Mouse (Mus musculus): ENCODE measurements around the gene Sspo. TPM values are rescaled to one million over a fixed set of nuclear protein-coding genes. Genes with fewer than 3 reads are reported as not detected.

The Sspo gene
- polyA plus RNA-seq, 1 experiment from 2014 or later, result 0.40 TPM

DNA sequence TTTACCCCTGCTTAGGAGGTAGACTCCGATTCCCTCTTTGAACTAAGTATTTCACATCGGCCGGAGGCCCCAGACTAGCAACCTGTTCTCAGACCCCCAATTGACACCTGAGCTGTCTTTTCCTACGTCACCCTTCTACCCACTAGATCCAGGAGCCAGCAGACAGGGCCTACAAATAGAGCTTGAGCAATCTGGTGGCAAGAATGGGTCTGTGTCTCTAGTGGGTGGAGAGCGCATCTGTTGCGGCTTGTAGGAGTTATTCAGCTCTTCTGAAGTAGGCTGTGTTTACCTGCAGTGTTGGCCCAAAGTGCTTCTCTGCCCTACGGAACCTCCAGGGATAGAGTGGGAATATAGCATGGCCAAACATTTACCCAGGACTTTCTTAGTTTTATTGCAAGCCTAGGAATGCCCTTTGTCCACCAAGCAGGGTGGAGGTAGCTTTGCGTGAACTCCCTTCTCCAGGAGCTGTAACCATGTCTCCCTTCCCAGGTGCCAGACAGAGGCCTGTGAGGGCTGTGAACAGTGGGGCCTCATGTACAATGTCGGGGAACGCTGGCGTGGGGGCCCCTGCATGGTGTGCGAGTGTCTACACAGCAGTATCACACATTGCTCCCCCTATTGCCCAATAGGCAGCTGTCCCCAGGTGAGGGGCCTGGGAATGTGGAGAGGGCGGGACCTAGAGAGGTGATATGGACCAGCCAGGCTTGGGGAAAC is 17.1 kb downstream of the Sspo start:
- no peaks in the 10 kb centered on the region for H3K9me3 ChIP-seq
- H3K27me3 ChIP-seq, result no peaks in the 10 kb centered on the region
- H3K27ac ChIP-seq, result no peak overlapping the region
- H3K4me3 ChIP-seq (replicated peaks), result no peak overlapping the region
- 90% methylated on average over 13 of the region's 13 CpGs for WGBS
- ATAC-seq (ENCODE audit: low FRiP score), result no peak
- H3K9ac ChIP-seq, result no peak overlapping the region
- H3K4me1 ChIP-seq, result 0 out of 2 replicates have a peak, but pooled peaks cover 6% of the 10 kb centered on the region
- no peak overlapping the region for H3K4me2 ChIP-seq
- no peaks in the 10 kb centered on the region for H3K36me3 ChIP-seq (replicated peaks)

DNA sequence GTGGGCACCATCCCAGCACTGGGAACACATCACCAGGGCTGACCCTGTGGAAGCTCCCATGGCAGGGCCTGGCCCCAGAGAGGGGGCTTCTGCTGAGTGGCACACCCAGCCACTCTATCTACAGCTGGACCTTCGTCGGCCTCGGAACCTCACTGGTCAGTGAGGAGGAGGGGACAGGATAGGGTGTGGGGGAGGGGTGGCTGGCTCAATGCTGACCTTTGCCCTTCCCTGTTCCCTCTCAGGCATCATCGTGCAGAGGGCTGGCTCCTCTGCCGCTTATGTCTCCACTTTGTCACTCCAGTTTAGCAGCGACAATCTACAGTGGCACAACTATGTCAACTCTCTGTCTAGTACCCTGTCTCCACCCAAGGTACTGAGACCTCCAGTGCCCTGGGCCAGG is 18.7 kb downstream of the Sspo start:
- H3K36me3 ChIP-seq (replicated peaks), result no peaks in the 10 kb centered on the region
- no peak overlapping the region for H3K4me3 ChIP-seq (replicated peaks)
- no peaks in the 10 kb centered on the region for H3K27me3 ChIP-seq
- H3K9ac ChIP-seq, result no peak overlapping the region
- no peak for ATAC-seq (ENCODE audit: low FRiP score)
- 39% methylated on average over 6 of the region's 6 CpGs for WGBS
- no peak overlapping the region for H3K4me2 ChIP-seq
- no peaks in the 10 kb centered on the region for H3K9me3 ChIP-seq
- H3K27ac ChIP-seq, result no peak overlapping the region
- H3K4me1 ChIP-seq, result 0 out of 2 replicates have a peak, but pooled peaks cover 6% of the 10 kb centered on the region

DNA sequence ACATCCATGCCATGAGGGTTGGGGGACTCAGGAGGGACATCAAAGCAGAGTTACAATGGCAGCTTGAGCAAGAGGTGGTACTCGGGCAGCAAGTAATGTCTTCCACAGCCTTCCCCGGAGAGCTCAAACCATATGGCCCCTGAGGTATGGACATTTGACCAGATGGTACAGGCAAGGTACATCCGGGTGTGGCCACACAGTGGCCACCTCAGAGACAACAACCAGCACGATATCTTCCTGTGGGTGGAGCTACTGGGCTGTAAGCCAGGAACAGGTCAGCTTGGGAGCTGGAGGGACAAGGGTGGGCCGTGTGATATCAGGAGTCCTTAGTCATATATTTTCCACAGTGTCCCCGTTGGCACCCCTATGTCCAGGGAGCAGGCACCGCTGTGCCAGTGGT is 19.5 kb downstream of the Sspo start:
- no peaks in the 10 kb centered on the region for H3K27me3 ChIP-seq
- H3K27ac ChIP-seq, result no peak overlapping the region
- no peaks in the 10 kb centered on the region for H3K9me3 ChIP-seq
- ATAC-seq (ENCODE audit: low FRiP score), result no peak
- no peaks in the 10 kb centered on the region for H3K36me3 ChIP-seq (replicated peaks)
- H3K4me3 ChIP-seq (replicated peaks), result no peak overlapping the region
- WGBS, result 86% methylated on average over 7 of the region's 7 CpGs
- 0 out of 2 replicates have a peak, but pooled peaks cover 6% of the 10 kb centered on the region for H3K4me1 ChIP-seq
- H3K9ac ChIP-seq, result no peak overlapping the region
- no peak overlapping the region for H3K4me2 ChIP-seq

GRCm38 (mm10) chr6:48470739-48471138 is 22.7 kb downstream of the Sspo start:
- Histone ChIP-seq H3K9me3 (no peaks in the 10 kb centered on the region), H3K27me3 (no peaks in the 10 kb centered on the region), H3K4me2 (no peak overlapping the region), H3K4me3 (replicated peaks) (no peak overlapping the region), H3K36me3 (replicated peaks) (no peaks in the 10 kb centered on the region), H3K27ac (no peak overlapping the region), H3K9ac (no peak overlapping the region), H3K4me1 (0 out of 2 replicates have a peak, but pooled peaks cover 4% of the 10 kb centered on the region)
- no peak for ATAC-seq (ENCODE audit: low FRiP score)
- WGBS, result 88% methylated on average over 2 of the region's 2 CpGs

DNA sequence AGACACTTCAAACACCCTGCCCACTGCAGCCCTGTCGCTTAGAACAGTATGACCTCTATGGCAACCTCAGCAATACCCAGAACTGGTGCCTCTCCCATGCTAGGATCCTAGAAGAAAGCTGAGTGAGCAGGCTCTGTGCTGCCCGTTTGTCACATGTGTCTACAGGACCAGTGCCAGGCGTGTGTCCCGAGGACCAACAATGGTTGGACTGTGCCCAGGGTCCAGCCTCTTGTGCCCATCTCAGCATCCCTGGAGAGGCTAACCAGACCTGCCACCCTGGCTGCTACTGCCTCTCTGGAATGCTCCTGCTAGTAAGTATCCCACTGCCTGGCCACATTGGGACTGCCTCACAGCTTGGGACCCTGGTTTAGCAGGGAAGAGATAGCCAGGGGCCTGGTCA is 30.4 kb downstream of the Sspo start:
- Histone ChIP-seq H3K27ac (no peak overlapping the region), H3K4me1 (no peaks in the 10 kb centered on the region), H3K9me3 (no peaks in the 10 kb centered on the region), H3K36me3 (replicated peaks) (no peaks in the 10 kb centered on the region), H3K4me3 (replicated peaks) (no peak overlapping the region), H3K9ac (no peak overlapping the region), H3K27me3 (no peaks in the 10 kb centered on the region), H3K4me2 (no peak overlapping the region)
- 85% methylated on average over 4 of the region's 4 CpGs for WGBS
- ATAC-seq (ENCODE audit: low FRiP score), result no peak

DNA sequence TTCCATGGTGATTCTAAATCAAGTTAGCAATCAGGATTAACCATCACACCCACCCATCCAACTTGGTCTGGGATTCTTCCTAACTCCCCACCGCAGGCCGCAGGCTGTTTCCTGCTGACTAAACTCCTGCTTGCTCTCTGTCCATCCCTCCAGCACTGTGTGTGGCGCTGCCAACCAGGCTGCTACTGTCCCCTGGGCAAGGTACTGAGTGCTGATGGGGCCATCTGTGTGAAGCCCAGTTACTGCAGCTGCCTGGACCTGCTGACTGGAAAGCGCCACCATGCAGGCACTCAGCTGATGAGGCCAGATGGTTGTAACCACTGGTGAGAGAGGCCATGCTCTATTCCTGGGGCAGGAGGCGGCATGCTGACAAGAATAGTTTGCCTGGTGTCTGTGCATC is 34.5 kb downstream of the Sspo start:
- no peak overlapping the region for H3K9ac ChIP-seq
- H3K9me3 ChIP-seq, result no peaks in the 10 kb centered on the region
- no peaks in the 10 kb centered on the region for H3K36me3 ChIP-seq (replicated peaks)
- no peaks in the 10 kb centered on the region; the same call in 1 of the 2 replicates for H3K27me3 ChIP-seq
- 69% methylated on average over 5 of the region's 5 CpGs for WGBS
- H3K27ac ChIP-seq, result no peak overlapping the region
- H3K4me3 ChIP-seq (replicated peaks), result no peak overlapping the region
- H3K4me2 ChIP-seq, result no peak overlapping the region
- peaks cover 5% of the 10 kb centered on the region for H3K4me1 ChIP-seq
- no peak for ATAC-seq (ENCODE audit: low FRiP score)

GRCm38 (mm10) chr6:48487747-48488725 is 40.0 kb downstream of the Sspo start:
- Histone ChIP-seq H3K9me3 (no peaks in the 10 kb centered on the region), H3K9ac (no peak overlapping the region), H3K4me2 (peak overlapping the region; percentile 47), H3K27ac (no peak overlapping the region), H3K27me3 (no peaks in the 10 kb centered on the region; the same call in 1 of the 2 replicates), H3K4me3 (replicated peaks) (peak overlapping the region; percentile 16), H3K4me1 (peaks cover 15% of the 10 kb centered on the region), H3K36me3 (replicated peaks) (no peaks in the 10 kb centered on the region)
- 15% methylated on average over 20 of the region's 25 CpGs for WGBS
- ATAC-seq (ENCODE audit: low FRiP score), result peak; percentile 23; the same call in 1 of the 2 replicates

DNA sequence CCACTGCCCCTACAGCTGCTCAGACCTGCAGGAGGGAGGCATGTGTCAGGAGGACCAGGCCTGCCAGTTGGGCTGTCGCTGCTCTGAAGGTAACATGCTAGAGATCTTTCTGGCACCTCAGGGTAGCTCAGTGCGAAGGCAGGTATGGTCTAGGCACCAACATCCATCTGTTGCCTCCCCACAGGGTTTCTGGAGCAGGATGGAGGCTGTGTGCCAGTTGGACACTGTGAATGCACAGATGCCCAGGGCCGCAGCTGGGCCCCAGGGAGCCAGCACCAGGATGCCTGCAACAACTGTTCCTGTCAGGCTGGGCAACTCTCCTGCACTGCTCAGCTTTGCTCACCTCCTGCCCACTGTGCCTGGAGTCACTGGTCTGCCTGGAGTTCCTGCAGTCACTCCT is 41.7 kb downstream of the Sspo start:
- WGBS, result 93% methylated on average over 3 of the region's 3 CpGs

GRCm38 (mm10) chr6:48491361-48491760 is 43.3 kb downstream of the Sspo start:
- Histone ChIP-seq H3K27ac (no peak overlapping the region), H3K9me3 (no peaks in the 10 kb centered on the region)
- WGBS, result 80% methylated on average over 9 of the region's 9 CpGs

More for the DNA sequence above, 41.7 kb downstream of the Sspo start:
- Histone ChIP-seq H3K36me3 (replicated peaks) (no peaks in the 10 kb centered on the region), H3K4me1 (peaks cover 15% of the 10 kb centered on the region), H3K4me2 (no peak overlapping the region), H3K27me3 (peaks cover 6% of the 10 kb centered on the region; the same call in 1 of the 2 replicates), H3K9ac (no peak overlapping the region), H3K4me3 (replicated peaks) (no peak overlapping the region), H3K27ac (no peak overlapping the region), H3K9me3 (no peaks in the 10 kb centered on the region)
- no peak for ATAC-seq (ENCODE audit: low FRiP score)

GRCm38 (mm10) chr6:48493136-48493730 is 45.2 kb downstream of the Sspo start:
- Histone ChIP-seq H3K9ac (no peak overlapping the region), H3K4me2 (no peak overlapping the region), H3K36me3 (replicated peaks) (no peaks in the 10 kb centered on the region), H3K27ac (no peak overlapping the region), H3K4me3 (replicated peaks) (no peak overlapping the region), H3K9me3 (no peaks in the 10 kb centered on the region), H3K4me1 (peaks cover 2% of the 10 kb centered on the region), H3K27me3 (peaks cover 6% of the 10 kb centered on the region; the same call in 1 of the 2 replicates)
- ATAC-seq (ENCODE audit: low FRiP score), result no peak
- 5% methylated on average over 8 of the region's 8 CpGs for WGBS

More at GRCm38 (mm10) chr6:48491361-48491760, 43.3 kb downstream of the Sspo start:
- Histone ChIP-seq H3K27me3 (peaks cover 6% of the 10 kb centered on the region; the same call in 1 of the 2 replicates), H3K4me1 (peaks cover 11% of the 10 kb centered on the region), H3K9ac (no peak overlapping the region), H3K4me2 (no peak overlapping the region), H3K36me3 (replicated peaks) (no peaks in the 10 kb centered on the region), H3K4me3 (replicated peaks) (no peak overlapping the region)
- ATAC-seq (ENCODE audit: low FRiP score), result no peak

DNA sequence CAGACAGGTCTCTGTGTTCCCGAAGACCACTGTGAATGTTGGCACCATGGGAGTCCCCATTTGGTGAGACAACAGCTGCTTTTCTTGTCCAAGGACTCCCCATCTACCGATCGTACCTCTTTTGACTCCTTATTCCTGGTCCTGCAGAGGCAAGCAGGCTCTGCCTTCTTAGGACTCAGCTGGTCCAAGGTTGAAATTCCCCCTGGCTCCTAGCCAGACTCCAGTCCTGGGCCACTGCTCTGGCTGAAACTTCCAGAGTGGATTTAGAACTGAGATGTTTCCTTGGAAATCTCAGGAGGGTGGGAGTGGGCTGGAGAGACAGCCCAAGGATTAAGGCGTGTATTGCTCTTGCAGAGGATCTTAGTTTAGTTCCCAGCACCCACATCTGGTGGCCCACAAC is 49.5 kb downstream of the Sspo start:
- Histone ChIP-seq H3K4me2 (no peak overlapping the region), H3K9ac (no peak overlapping the region), H3K27ac (no peak overlapping the region), H3K27me3 (0 out of 2 replicates have a peak, but pooled peaks cover 6% of the 10 kb centered on the region), H3K4me3 (replicated peaks) (no peak overlapping the region), H3K4me1 (no peaks in the 10 kb centered on the region), H3K9me3 (no peaks in the 10 kb centered on the region), H3K36me3 (replicated peaks) (no peaks in the 10 kb centered on the region)
- WGBS, result 79% methylated on average over 4 of the region's 4 CpGs
- ATAC-seq (ENCODE audit: low FRiP score), result no peak

DNA sequence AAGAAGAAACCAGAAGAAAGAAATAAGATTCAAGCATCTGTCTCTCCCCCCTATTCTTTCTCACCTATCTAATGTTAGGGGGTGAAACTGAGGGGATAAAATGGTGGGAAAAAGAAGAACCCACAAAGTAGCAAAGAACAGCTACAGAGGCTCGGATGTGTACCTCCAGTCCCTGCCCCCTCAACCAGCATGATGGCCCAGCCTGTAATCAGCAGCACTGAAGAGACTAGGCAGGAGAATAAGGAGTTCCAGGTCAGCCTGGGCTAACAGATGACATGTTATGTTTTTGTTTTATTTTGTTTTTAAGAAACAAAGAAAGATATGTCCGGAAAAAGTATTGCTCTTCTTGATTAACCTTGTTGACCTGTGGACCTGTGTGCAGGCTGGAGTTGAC is 55.8 kb downstream of the Sspo start:
- Histone ChIP-seq H3K4me2 (no peak overlapping the region), H3K36me3 (replicated peaks) (no peaks in the 10 kb centered on the region), H3K27ac (no peak overlapping the region), H3K27me3 (no peaks in the 10 kb centered on the region), H3K4me1 (peaks cover 12% of the 10 kb centered on the region), H3K9me3 (no peaks in the 10 kb centered on the region), H3K4me3 (replicated peaks) (peak overlapping the region; percentile 65; the same call in 1 of the 2 replicates), H3K9ac (no peak overlapping the region)
- ATAC-seq (ENCODE audit: low FRiP score), result peak; percentile 72
- 12% methylated on average over 2 of the region's 2 CpGs for WGBS

All from forebrain, embryonic 12.5 days (tissue).